Mouse (Mus musculus): ENCODE measurements around the gene Ovol3.
A peak's percentile ranks its signal among the peaks of the same experiment; 100 is the strongest.

Ovol3 gene

GRCm38 (mm10) chr7:30194101-30194831 is 41.3 kb downstream of the Ovol3 start:
- DNase-seq (ENCODE audit: low spot score) = peak; percentile 46

GRCm38 (mm10) chr7:30193581-30194100 is 41.9 kb downstream of the Ovol3 start:
- DNase-seq (ENCODE audit: low spot score) = peak; percentile 82

- no peak for DNase-seq (ENCODE audit: low spot score)
Observed at GRCm38 (mm10) chr7:30193013-30193412, 42.5 kb downstream of the Ovol3 start.

GRCm38 (mm10) chr7:30192088-30192487 is 43.4 kb downstream of the Ovol3 start:
- DNase-seq (ENCODE audit: low spot score) = no peak

- DNase-seq (ENCODE audit: low spot score) = no peak
Observed at GRCm38 (mm10) chr7:30189116-30189491, 46.4 kb downstream of the Ovol3 start.

GRCm38 (mm10) chr7:30188344-30189115 is 47.0 kb downstream of the Ovol3 start:
- no peak for DNase-seq (ENCODE audit: low spot score)

- DNase-seq (ENCODE audit: low spot score) = no peak
Observed at GRCm38 (mm10) chr7:30184641-30185348, 50.7 kb downstream of the Ovol3 start.

GRCm38 (mm10) chr7:30183879-30184289 is 51.6 kb downstream of the Ovol3 start, which contains the start of gene Cox7a1:
Gene Cox7a1 (plus strand): TSS chr7:30184144.
- peak; percentile 72 for DNase-seq (ENCODE audit: low spot score)

Data from layer of hippocampus, adult 11-12 months (tissue).